Mouse (Mus musculus) heart, embryonic 14.5 days (tissue): ENCODE results near the gene Rnf38. TPM values are rescaled to one million over a fixed set of nuclear protein-coding genes. Genes with fewer than 3 reads are reported as not detected.

Experiments used
- ATAC-seq: fragments of 200-750 bp; cut with Nextera tagmentation; 2 replicates; pipeline ENCODE4 v1.8.0; 2017; ENCODE audit warnings: low read depth, moderate TSS enrichment; ENCODE audit not compliant: insufficient number of reproducible peaks, insufficient read depth, low FRiP score
- H3K27ac ChIP-seq, 2 experiments: fragments of 200-500 bp in 1 of 2; fragments of 300-500 bp in 1 of 2; sonication (generic) in 1 of 2; replicated peaks in 1 of 2; 2 replicates each; pipeline ENCODE4 v1.5.1; 2012 to 2014; ENCODE audit warnings: low read depth in 2 of 2, low read length in 2 of 2, control low read depth in 1 of 2, mild to moderate bottlenecking in 1 of 2, mixed read lengths in 1 of 2; ENCODE audit not compliant: control insufficient read depth in 1 of 2, insufficient read depth in 1 of 2
- H3K27me3 ChIP-seq: fragments of 300-500 bp; sonication (generic); 2 replicates; pipeline ENCODE4 v1.6.1; 2014; ENCODE audit warnings: mild to moderate bottlenecking, low read length, control low read depth; ENCODE audit not compliant: control insufficient read depth, insufficient read depth
- H3K36me3 ChIP-seq: fragments of 300-500 bp; sonication (generic); 2 replicates; pipeline ENCODE4 v1.6.1; 2014; ENCODE audit warnings: mild to moderate bottlenecking, control low read depth, low read length, mixed read lengths; ENCODE audit not compliant: control insufficient read depth, insufficient read depth
- H3K4me1 ChIP-seq, 2 experiments: fragments of 200-500 bp in 1 of 2; fragments of 300-500 bp in 1 of 2; sonication (generic) in 1 of 2; 2 replicates each; pipeline ENCODE4 v1.6.1; 2012 to 2014; ENCODE audit warnings: low read length in 2 of 2, control low read depth in 1 of 2, mixed read lengths in 1 of 2; ENCODE audit not compliant: control insufficient read depth in 2 of 2, insufficient read depth in 2 of 2
- H3K4me2 ChIP-seq: fragments of 300-500 bp; sonication (generic); 2 replicates; pipeline ENCODE4 v1.6.1; 2014; ENCODE audit warnings: mild to moderate bottlenecking, low read length
- H3K4me3 ChIP-seq, 2 experiments: fragments of 200-500 bp in 1 of 2; fragments of 300-500 bp in 1 of 2; sonication (generic) in 1 of 2; 2 replicates each; pipeline ENCODE4 v1.5.1; 2012 to 2014; ENCODE audit warnings: low read length in 2 of 2, mild to moderate bottlenecking in 2 of 2, control low read depth in 1 of 2, low read depth in 1 of 2, moderate library complexity in 1 of 2; ENCODE audit not compliant: control insufficient read depth in 1 of 2, insufficient read depth in 1 of 2
- H3K9ac ChIP-seq: fragments of 300-500 bp; sonication (generic); 2 replicates; pipeline ENCODE4 v1.6.1; 2014; ENCODE audit warnings: mild to moderate bottlenecking, low read length
- H3K9me3 ChIP-seq: fragments of 300-500 bp; sonication (generic); 2 replicates; pipeline ENCODE4 v1.6.1; 2016; ENCODE audit warnings: low read length, control low read depth; ENCODE audit not compliant: control insufficient read depth
- WGBS: fragments of 180-500 bp; shearing (Covaris S2); extraction: QIAGEN DNeasy Blood & Tissue Kit; methylation state at CpG from one replicate; pipeline ENCODE4 v1.1.7; 2014; 5-methylcytosine and 5-hydroxymethylcytosine counted together
- polyA plus RNA-seq: library from polyadenylated mRNA; unstranded; fragments of >200 nt; fragmentation: Nextera tagmentation; extraction: Ambion mirVana; gene quantifications from 2 replicates; pipeline ENCODE4 v1.2.1, GENCODE M21; 2014

The Rnf38 gene
- polyA plus RNA-seq, 1 experiment from 2014 or later: 24.3 TPM

- H3K27ac ChIP-seq: no peak overlapping the region
- H3K4me1 ChIP-seq: no peaks in the 10 kb centered on the region
- H3K27me3 ChIP-seq: no peaks in the 10 kb centered on the region; the same call in 1 of the 2 replicates
- H3K9ac ChIP-seq: no peak overlapping the region
- H3K4me2 ChIP-seq: no peak overlapping the region
- H3K4me3 ChIP-seq: no peak overlapping the region
- no peak for ATAC-seq
- 73% methylated on average over 5 of the region's 5 CpGs for WGBS
- H3K9me3 ChIP-seq: no peaks in the 10 kb centered on the region
- no peaks in the 10 kb centered on the region for H3K36me3 ChIP-seq
Measured at GRCm38 (mm10) chr4:44254579-44254978, 21.0 kb upstream of the Rnf38 start.

- no peak overlapping the region for H3K9ac ChIP-seq
- no peaks in the 10 kb centered on the region for H3K4me1 ChIP-seq
- H3K27me3 ChIP-seq: no peaks in the 10 kb centered on the region; the same call in 1 of the 2 replicates
- H3K4me2 ChIP-seq: peak overlapping the region; percentile 32
- no peak overlapping the region for H3K4me3 ChIP-seq
- H3K27ac ChIP-seq: no peak overlapping the region
- ATAC-seq: no peak
- H3K36me3 ChIP-seq: no peaks in the 10 kb centered on the region
- 3% methylated on average over 6 of the region's 6 CpGs for WGBS
- H3K9me3 ChIP-seq: no peaks in the 10 kb centered on the region
Measured at GRCm38 (mm10) chr4:44253191-44253590, 19.6 kb upstream of the Rnf38 start.

- H3K27ac ChIP-seq: no peak overlapping the region
- H3K4me3 ChIP-seq: no peak overlapping the region
- no peaks in the 10 kb centered on the region for H3K9me3 ChIP-seq
- no peak for ATAC-seq
- peaks cover 0 to 4% of the 10 kb centered on the region in 2 experiments; a peak in 1 of 4 replicates for H3K4me1 ChIP-seq
- H3K36me3 ChIP-seq: no peaks in the 10 kb centered on the region
- 7% methylated on average over 13 of the region's 13 CpGs for WGBS
- peaks cover 5% of the 10 kb centered on the region; the same call in 1 of the 2 replicates for H3K27me3 ChIP-seq
- H3K9ac ChIP-seq: no peak overlapping the region
- peak overlapping the region; percentile 32 for H3K4me2 ChIP-seq
Measured at GRCm38 (mm10) chr4:44251966-44252916, 18.7 kb upstream of the Rnf38 start.

GRCm38 (mm10) chr4:44251521-44251920, 17.9 kb upstream of the Rnf38 start:
- Histone ChIP-seq H3K9me3 (no peaks in the 10 kb centered on the region), H3K36me3 (no peaks in the 10 kb centered on the region), H3K27me3 (peaks cover 5% of the 10 kb centered on the region; the same call in 1 of the 2 replicates), H3K4me1 (peaks cover 0 to 4% of the 10 kb centered on the region in 2 experiments; a peak in 1 of 4 replicates), H3K9ac (no peak overlapping the region), H3K4me2 (no peak overlapping the region), H3K4me3 (no peak overlapping the region), H3K27ac (no peak overlapping the region)
- WGBS: 69% methylated on average over 5 of the region's 5 CpGs
- no peak for ATAC-seq

GRCm38 (mm10) chr4:44249705-44250104, 16.1 kb upstream of the Rnf38 start:
- ATAC-seq: no peak
- no peaks in the 10 kb centered on the region for H3K9me3 ChIP-seq
- H3K4me1 ChIP-seq: peaks cover 0 to 4% of the 10 kb centered on the region in 2 experiments; a peak in 1 of 4 replicates
- WGBS: 5% methylated on average over 10 of the region's 10 CpGs
- no peaks in the 10 kb centered on the region for H3K36me3 ChIP-seq
- H3K27me3 ChIP-seq: peaks cover 5% of the 10 kb centered on the region; the same call in 1 of the 2 replicates
- no peak overlapping the region for H3K27ac ChIP-seq
- peak overlapping the region; percentile 43 for H3K4me2 ChIP-seq
- no peak overlapping the region for H3K4me3 ChIP-seq
- H3K9ac ChIP-seq: no peak overlapping the region

- Histone ChIP-seq H3K9me3 (no peaks in the 10 kb centered on the region), H3K4me1 (peaks cover 0 to 4% of the 10 kb centered on the region in 2 experiments; a peak in 1 of 4 replicates), H3K27me3 (peaks cover 5% of the 10 kb centered on the region; the same call in 1 of the 2 replicates), H3K4me3 (no peak overlapping the region), H3K27ac (no peak overlapping the region), H3K36me3 (no peaks in the 10 kb centered on the region), H3K4me2 (no peak overlapping the region), H3K9ac (no peak overlapping the region)
- ATAC-seq: no peak
- 20% methylated on average over 18 of the region's 18 CpGs for WGBS
Measured at GRCm38 (mm10) chr4:44247051-44247939, 13.7 kb upstream of the Rnf38 start.

GRCm38 (mm10) chr4:44246285-44246684, 12.7 kb upstream of the Rnf38 start:
- WGBS: 84% methylated on average over 4 of the region's 4 CpGs
- no peak overlapping the region for H3K9ac ChIP-seq
- H3K4me3 ChIP-seq: no peak overlapping the region
- peaks cover 0 to 4% of the 10 kb centered on the region in 2 experiments; a peak in 1 of 4 replicates for H3K4me1 ChIP-seq
- 0 out of 2 replicates have a peak, but pooled peaks cover 5% of the 10 kb centered on the region for H3K27me3 ChIP-seq
- H3K9me3 ChIP-seq: no peaks in the 10 kb centered on the region
- no peak for ATAC-seq
- no peak overlapping the region for H3K4me2 ChIP-seq
- no peaks in the 10 kb centered on the region for H3K36me3 ChIP-seq
- H3K27ac ChIP-seq: no peak overlapping the region
